Mouse (Mus musculus): ENCODE measurements at regions not wholly inside any gene's neighbourhood (a gene's known extent, or its start where the extent isn't known, plus 50 kb on each side); places are given as distances from the start of the nearest gene placed in this dataset.
A peak's percentile ranks its signal among the peaks of the same experiment; 100 is the strongest.

GRCm38 (mm10) chrX:53976273-53977135 lies 179.0 kb upstream of the Xlr start:
- ATAC-seq (ENCODE audit: insufficient number of reproducible peaks, low FRiP score, low TSS enrichment, low read depth) = no peak; the same call in 1 of the 2 replicates
- H3K4me2 ChIP-seq (replicated peaks) = peak overlapping the region; percentile 68
- peak overlapping the region; percentile 37 for H3K4me3 ChIP-seq (replicated peaks)
- WGBS = 16% methylated on average over 32 of the region's 42 CpGs
- H3K27ac ChIP-seq (replicated peaks) = no peak overlapping the region
- H3K9me3 ChIP-seq (replicated peaks) = no peaks in the 10 kb centered on the region
- H3K36me3 ChIP-seq = no peaks in the 10 kb centered on the region
- H3K9ac ChIP-seq = no peak overlapping the region
- no peaks in the 10 kb centered on the region for H3K4me1 ChIP-seq
- H3K27me3 ChIP-seq = no peaks in the 10 kb centered on the region

DNA sequence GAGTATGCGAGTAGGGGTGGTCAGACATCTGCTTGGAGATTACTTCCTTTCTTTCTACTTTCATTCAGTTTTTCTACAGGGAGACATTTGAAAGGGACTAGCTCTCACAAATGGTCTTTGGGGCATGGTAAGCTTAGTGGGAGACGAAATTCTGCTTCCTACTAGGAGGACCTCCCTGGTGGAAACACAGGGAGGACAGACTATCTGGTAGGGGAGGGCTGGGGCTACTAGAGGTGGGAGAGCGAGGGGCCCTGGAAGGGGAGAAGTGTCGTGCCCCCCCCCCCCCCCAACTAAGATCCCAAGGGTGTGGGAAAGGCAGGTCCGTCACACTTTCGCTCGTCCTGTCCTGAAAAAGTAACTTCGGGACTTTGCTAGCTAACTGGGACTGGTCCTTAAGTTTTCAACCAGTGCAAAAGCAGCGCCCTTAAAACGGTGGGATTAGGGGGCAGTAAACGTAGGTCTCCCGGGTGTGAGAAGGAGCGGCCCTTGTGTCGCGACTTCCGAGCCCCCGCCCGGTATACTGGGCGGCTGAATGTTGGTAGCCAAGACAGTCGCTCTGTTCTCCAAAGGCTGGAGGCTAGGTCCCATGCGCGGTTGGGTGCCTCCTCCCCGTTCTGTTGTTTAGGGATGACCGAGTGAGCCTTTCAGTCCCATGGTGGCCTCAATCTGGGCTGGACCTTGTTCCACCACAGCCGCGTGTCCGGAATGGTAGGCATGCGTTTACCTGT lies 178.2 kb upstream of the Xlr start:
- Histone ChIP-seq H3K27me3 (no peaks in the 10 kb centered on the region), H3K4me2 (replicated peaks) (peak overlapping the region; percentile 68), H3K9me3 (replicated peaks) (no peaks in the 10 kb centered on the region), H3K27ac (replicated peaks) (no peak overlapping the region), H3K4me1 (no peaks in the 10 kb centered on the region), H3K9ac (no peak overlapping the region), H3K4me3 (replicated peaks) (peak overlapping the region; percentile 37), H3K36me3 (no peaks in the 10 kb centered on the region)
- 20% methylated on average over 27 of the region's 28 CpGs for WGBS
- ATAC-seq (ENCODE audit: insufficient number of reproducible peaks, low FRiP score, low TSS enrichment, low read depth) = no peak

- Histone ChIP-seq H3K4me1 (no peaks in the 10 kb centered on the region), H3K4me2 (replicated peaks) (peak overlapping the region; percentile 68), H3K27me3 (no peaks in the 10 kb centered on the region), H3K4me3 (replicated peaks) (peak overlapping the region; percentile 37), H3K9ac (no peak overlapping the region), H3K27ac (replicated peaks) (no peak overlapping the region), H3K36me3 (no peaks in the 10 kb centered on the region), H3K9me3 (replicated peaks) (no peaks in the 10 kb centered on the region)
- 23% methylated on average over 51 of the region's 52 CpGs for WGBS
- no peak for ATAC-seq (ENCODE audit: insufficient number of reproducible peaks, low FRiP score, low TSS enrichment, low read depth)
Measured at GRCm38 (mm10) chrX:53974732-53975544, 177.4 kb upstream of the Xlr start.
